Mouse (Mus musculus) MEL (cell line): ENCODE results near the gene Gm14151. TPM values are rescaled to one million over a fixed set of nuclear protein-coding genes. Genes with fewer than 3 reads are reported as not detected.
"Not testable (repeated sequence)": the region's sequence is repeated elsewhere in the genome, so short reads cannot be mapped to it uniquely, and the experiment has no call there.

ENCODE experiments used
- DNase-seq: peaks from one replicate; pipeline ENCODE4 v3.0.0; 2011; ENCODE audit warnings: low read depth, low spot score
- H3K27ac ChIP-seq: 2 replicates; pipeline ENCODE4 v1.5.1; 2012; ENCODE audit warnings: low read depth, mild to moderate bottlenecking, control low read depth, low read length, moderate library complexity; ENCODE audit not compliant: control insufficient read depth
- H3K27me3 ChIP-seq, 2 experiments: fragments of 150-350 bp in 1 of 2; sonication (generic) in 1 of 2; 2 replicates each; pipeline ENCODE4 v1.6.1; 2012; ENCODE audit warnings: low read length in 2 of 2, mild to moderate bottlenecking in 2 of 2, improper control_type of control experiment in 1 of 2, moderate library complexity in 1 of 2; ENCODE audit not compliant: insufficient read depth in 2 of 2, control insufficient read depth in 1 of 2
- H3K36me3 ChIP-seq, 2 experiments: 2 replicates each; pipeline ENCODE4 v1.6.1; 2012 to 2014; ENCODE audit warnings: low read length in 2 of 2, improper control_type of control experiment in 1 of 2, inconsistent platforms in 1 of 2, mild to moderate bottlenecking in 1 of 2; ENCODE audit not compliant: insufficient read depth in 2 of 2, control insufficient read depth in 1 of 2
- H3K4me1 ChIP-seq, 2 experiments: fragments of 150-350 bp in 1 of 2; sonication (generic) in 1 of 2; 2 replicates each; pipeline ENCODE4 v1.6.1; 2012; ENCODE audit warnings: low read length in 2 of 2, improper control_type of control experiment in 1 of 2, mild to moderate bottlenecking in 1 of 2; ENCODE audit not compliant: insufficient read depth in 2 of 2, control insufficient read depth in 1 of 2
- H3K4me3 ChIP-seq, 2 experiments: fragments of 150-350 bp in 1 of 2; sonication (generic) in 1 of 2; 2 replicates each; pipeline ENCODE4 v1.5.1; 2012; ENCODE audit warnings: low read depth in 2 of 2, low read length in 2 of 2, mild to moderate bottlenecking in 2 of 2, moderate library complexity in 2 of 2, control low read depth in 1 of 2, improper control_type of control experiment in 1 of 2; ENCODE audit not compliant: control insufficient read depth in 1 of 2, insufficient read depth in 1 of 2
- H3K79me2 ChIP-seq: 2 replicates; pipeline ENCODE4 v1.6.1; 2012; ENCODE audit warnings: mild to moderate bottlenecking, low read length, moderate library complexity; ENCODE audit not compliant: control insufficient read depth, poor library complexity, insufficient read depth
- H3K9ac ChIP-seq: 2 replicates; pipeline ENCODE4 v1.6.1; 2012; ENCODE audit warnings: low read depth, mild to moderate bottlenecking, control low read depth, low read length, moderate library complexity; ENCODE audit not compliant: control insufficient read depth, poor library complexity, severe bottlenecking
- H3K9me3 ChIP-seq: fragments of 150-350 bp; sonication (generic); replicated peaks from 2 replicates; pipeline ENCODE4 v1.6.1; 2012; ENCODE audit warnings: mild to moderate bottlenecking, low read length, improper control_type of control experiment, moderate library complexity; ENCODE audit not compliant: insufficient read depth
- BHLHE40 ChIP-seq: IDR thresholded peaks from 2 replicates; pipeline ENCODE4 v1.6.1; 2012; ENCODE audit warnings: low read depth, mild to moderate bottlenecking, inconsistent platforms, low read length, improper control_type of control experiment, borderline replicate concordance
- CHD2 ChIP-seq: IDR thresholded peaks from 2 replicates; pipeline ENCODE4 v1.6.1; 2011; ENCODE audit warnings: low read length, improper control_type of control experiment
- ELF1 ChIP-seq: IDR thresholded peaks from 2 replicates; pipeline ENCODE4 v1.6.1; 2014; ENCODE audit warnings: low read depth, mild to moderate bottlenecking, inconsistent platforms, low read length, improper control_type of control experiment, moderate library complexity
- ETS1 ChIP-seq: IDR thresholded peaks from 2 replicates; pipeline ENCODE4 v1.6.1; 2012; ENCODE audit warnings: low read depth, mild to moderate bottlenecking, inconsistent platforms, low read length, improper control_type of control experiment, moderate library complexity
- GABPA ChIP-seq: IDR thresholded peaks from 2 replicates; pipeline ENCODE4 v1.6.1; 2012; ENCODE audit warnings: low read depth, mild to moderate bottlenecking, inconsistent platforms, low read length, improper control_type of control experiment, moderate library complexity
- GATA1 ChIP-seq: IDR thresholded peaks from 2 replicates; pipeline ENCODE4 v1.6.1; 2011; ENCODE audit warnings: low read depth, low read length, improper control_type of control experiment
- MEF2A ChIP-seq: IDR thresholded peaks from 2 replicates; pipeline ENCODE4 v1.6.1; 2014; ENCODE audit warnings: low read depth, mild to moderate bottlenecking, inconsistent platforms, low read length, improper control_type of control experiment; ENCODE audit not compliant: poor library complexity, insufficient replicate concordance, severe bottlenecking; ENCODE audit errors: extremely low read depth
- MXI1 ChIP-seq: IDR thresholded peaks from 2 replicates; pipeline ENCODE4 v1.6.1; 2011; ENCODE audit warnings: mild to moderate bottlenecking, low read depth, low read length, improper control_type of control experiment
- NELFE ChIP-seq: IDR thresholded peaks from 2 replicates; pipeline ENCODE4 v1.6.1; 2011; ENCODE audit warnings: low read depth, low read length, improper control_type of control experiment
- POLR2AphosphoS2 ChIP-seq: IDR thresholded peaks from 2 replicates; pipeline ENCODE4 v1.6.1; 2011; ENCODE audit warnings: low read length, improper control_type of control experiment
- POLR2AphosphoS5 ChIP-seq: IDR thresholded peaks from 2 replicates; pipeline ENCODE4 v1.6.1; 2012; ENCODE audit warnings: low read depth, borderline replicate concordance, mild to moderate bottlenecking, inconsistent platforms, low read length, moderate library complexity, mixed read lengths
- RAD21 ChIP-seq: IDR thresholded peaks from 2 replicates; pipeline ENCODE4 v1.6.1; 2011; ENCODE audit warnings: mild to moderate bottlenecking, low read depth, low read length, improper control_type of control experiment
- SMC3 ChIP-seq: IDR thresholded peaks from 2 replicates; pipeline ENCODE4 v1.6.1; 2011; ENCODE audit warnings: low read depth, low read length, improper control_type of control experiment
- TBP ChIP-seq: IDR thresholded peaks from 2 replicates; pipeline ENCODE4 v1.8.0; 2011; ENCODE audit warnings: low read depth, low read length, improper control_type of control experiment
- TCF12 ChIP-seq: IDR thresholded peaks from 2 replicates; pipeline ENCODE4 v1.6.1; 2014; ENCODE audit warnings: low read depth, mild to moderate bottlenecking, inconsistent platforms, low read length, improper control_type of control experiment, moderate library complexity
- ZC3H11A ChIP-seq: IDR thresholded peaks from 2 replicates; pipeline ENCODE4 v1.6.1; 2012; ENCODE audit warnings: low read depth, mild to moderate bottlenecking, inconsistent platforms, low read length, improper control_type of control experiment
- polyA plus RNA-seq, 2 experiments: library from polyadenylated mRNA; stranded (reverse) in 1 of 2; unstranded in 1 of 2; fragments of >175 nt in 1 of 2; fragments of >200 nt in 1 of 2; gene quantifications; 2 replicates each; pipeline versions ENCODE4 v1.2.1 to v1.2.4; 2012; ENCODE audit warnings: low replicate concordance in 2 of 2, low read depth in 1 of 2; ENCODE audit not compliant: insufficient read length in 2 of 2, insufficient read depth in 1 of 2, missing spikeins in 1 of 2
- total RNA-seq: library from RNA; depleted of rRNA; stranded (reverse); fragments of 300-350 nt; gene quantifications from 2 replicates; pipeline ENCODE4 v1.2.3, GENCODE M21; 2012; rRNA removed

Gm14151 gene
- not detected in 2 replicates for total RNA-seq
- polyA plus RNA-seq = not detected

GRCm38 (mm10) chr2:151092250-151092649, at the start of gene Gm14151:
Gene Gm14151, minus strand, starts transcription at chr2:151092350.
- H3K9me3 ChIP-seq, H3K4me3 ChIP-seq, DNase-seq, H3K27ac ChIP-seq, H3K79me2 ChIP-seq, H3K27me3 ChIP-seq, H3K36me3 ChIP-seq, H3K4me1 ChIP-seq, H3K9ac ChIP-seq: not testable (repeated sequence)

GRCm38 (mm10) chr2:151097945-151098344, 5.8 kb upstream of the Gm14151 start, which contains the start of gene Gm14147:
Gene Gm14147, plus strand, starts transcription at chr2:151098245.
- DNase-seq, H3K36me3 ChIP-seq, H3K27ac ChIP-seq, H3K9ac ChIP-seq, H3K4me1 ChIP-seq, H3K9me3 ChIP-seq, H3K27me3 ChIP-seq, H3K79me2 ChIP-seq, H3K4me3 ChIP-seq: not testable (repeated sequence)

GRCm38 (mm10) chr2:151056637-151057036, 35.5 kb downstream of the Gm14151 start:
- no peak overlapping the region for H3K4me3 ChIP-seq
- no peak for TF ChIP-seq ELF1
- no peak for TF ChIP-seq GABPA
- TF ChIP-seq MEF2A = no peak
- TF ChIP-seq POLR2AphosphoS2 = no peak
- no peak for TF ChIP-seq ZC3H11A
- TF ChIP-seq SMC3 = no peak
- no peak for TF ChIP-seq RAD21
- no peak for TF ChIP-seq TCF12
- no peak for TF ChIP-seq NELFE
- no peak for TF ChIP-seq GATA1
- TF ChIP-seq ETS1 = no peak
- TF ChIP-seq MXI1 = no peak
- TF ChIP-seq TBP = no peak
- TF ChIP-seq CHD2 = no peak
- TF ChIP-seq BHLHE40 = no peak
- no peak for TF ChIP-seq POLR2AphosphoS5
- no peaks in the 10 kb centered on the region for H3K9me3 ChIP-seq
- DNase-seq = no peak
- H3K79me2 ChIP-seq = no peaks in the 10 kb centered on the region
- H3K36me3 ChIP-seq = no peaks in the 10 kb centered on the region
- H3K27ac ChIP-seq = no peak overlapping the region
- no peaks in the 10 kb centered on the region; a peak in 2 of 4 replicates for H3K27me3 ChIP-seq
- no peak overlapping the region for H3K9ac ChIP-seq
- H3K4me1 ChIP-seq = no peaks in the 10 kb centered on the region
